In genomic region chr13:43580661-43581060, GRCm38 (mm10) we compare ENCODE assay signal across 17 mouse cellular contexts. TPM values are rescaled to one million over a fixed set of nuclear protein-coding genes. Genes with fewer than 3 reads are reported as not detected.
"Had no signal": no experiment of that assay in that cellular context is flagged by ENCODE, and none has a peak within 500 bp of the region (broad histone marks: within the 10 kb centered on the region; RNA-seq: fewer than 3 reads in every experiment).

No protein-coding gene starts in this region.

- H3K4me1 ChIP-seq: stomach, embryonic 15.5 days had no signal

- H3K36me3 ChIP-seq: neural tube, embryonic 13.5 days; neural tube, embryonic 15.5 days; stomach, embryonic 15.5 days had no signal

- DNase-seq: retina, postnatal 1 day; right cerebral cortex, adult 18-20 months; right cerebral cortex, postnatal 14 days; right cerebral cortex, postnatal 25 days; right cerebral cortex, postnatal 4 days; spleen, adult 18-20 months; thymus, adult 18-20 months; thymus, adult 2 months; thymus, postnatal 14 days; thymus, postnatal 25 days; thymus, postnatal 36 days; thymus, postnatal 4 days had no signal

- H3K27me3 ChIP-seq: neural tube, embryonic 13.5 days; neural tube, embryonic 15.5 days; stomach, embryonic 15.5 days had no signal

- H3K4me3 ChIP-seq: neural tube, embryonic 13.5 days; neural tube, embryonic 15.5 days; stomach, embryonic 15.5 days had no signal

- H3K27ac ChIP-seq: neural tube, embryonic 13.5 days; neural tube, embryonic 15.5 days; stomach, embryonic 15.5 days; stomach, postnatal 0 days had no signal

- H3K9me3 ChIP-seq: neural tube, embryonic 13.5 days; neural tube, embryonic 15.5 days; stomach, embryonic 15.5 days had no signal

RNA-seq across cellular contexts. Expression of gene Rnf182, which starts 34.8 kb away (rescaled TPM):
- total RNA-seq: neutrophil, adult 5-6 weeks had no signal
